Mouse (Mus musculus) CH12.LX (cell line): ENCODE data around the gene Tulp4.
"Not testable (repeated sequence)": the region's sequence is repeated elsewhere in the genome, so short reads cannot be mapped to it uniquely, and the experiment has no call there.

Experiments used
- CHD2 ChIP-seq: IDR thresholded peaks from 2 replicates; pipeline ENCODE4 v1.6.1; 2011; ENCODE audit warnings: low read length, improper control_type of control experiment
- ELF1 ChIP-seq: IDR thresholded peaks from 2 replicates; pipeline ENCODE4 v1.6.1; 2014; ENCODE audit warnings: low read depth, mild to moderate bottlenecking, inconsistent platforms, low read length, improper control_type of control experiment
- EP300 ChIP-seq: IDR thresholded peaks from 2 replicates; pipeline ENCODE4 v1.6.1; 2011; ENCODE audit warnings: low read length, improper control_type of control experiment
- ETS1 ChIP-seq: conservative IDR thresholded peaks from 2 replicates; pipeline ENCODE4 v1.6.1; 2012; ENCODE audit warnings: low read depth, mild to moderate bottlenecking, inconsistent platforms, low read length, improper control_type of control experiment, moderate library complexity
- POLR2A ChIP-seq: IDR thresholded peaks from 2 replicates; pipeline ENCODE4 v1.6.1; 2011; ENCODE audit warnings: low read depth, mild to moderate bottlenecking, improper control_type of control experiment, low read length

DNA sequence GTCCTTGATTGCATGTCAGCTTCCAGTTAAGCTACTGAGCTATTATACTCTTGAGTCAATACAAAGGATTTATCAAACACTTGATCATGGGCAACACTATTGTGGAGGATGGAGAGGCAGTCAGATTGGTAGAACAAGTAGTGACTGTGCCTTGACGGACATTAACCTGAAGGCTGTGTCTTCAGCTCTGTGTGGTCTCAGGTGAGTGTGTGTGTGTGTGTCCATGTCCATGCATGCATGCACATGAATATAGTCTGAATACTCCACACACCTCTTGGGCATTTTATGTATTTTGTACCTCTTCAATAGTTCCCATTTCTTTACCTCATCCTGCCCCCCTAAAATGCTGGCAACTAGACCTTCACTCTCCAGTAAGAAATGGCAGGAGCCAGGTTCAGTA is 145.1 kb downstream of the Tulp4 start:
- not testable (repeated sequence) for TF ChIP-seq ELF1, ETS1, CHD2, EP300, POLR2A
